Mouse (Mus musculus) right cerebral cortex, postnatal 36 days (tissue): ENCODE results near the gene Hhipl1.

Experiments
- DNase-seq, 2 experiments: peaks; one replicate each; pipeline ENCODE4 v3.0.0; 2022; ENCODE audit warnings: low spot score in 2 of 2, mixed read lengths in 1 of 2

The Hhipl1 gene

DNA sequence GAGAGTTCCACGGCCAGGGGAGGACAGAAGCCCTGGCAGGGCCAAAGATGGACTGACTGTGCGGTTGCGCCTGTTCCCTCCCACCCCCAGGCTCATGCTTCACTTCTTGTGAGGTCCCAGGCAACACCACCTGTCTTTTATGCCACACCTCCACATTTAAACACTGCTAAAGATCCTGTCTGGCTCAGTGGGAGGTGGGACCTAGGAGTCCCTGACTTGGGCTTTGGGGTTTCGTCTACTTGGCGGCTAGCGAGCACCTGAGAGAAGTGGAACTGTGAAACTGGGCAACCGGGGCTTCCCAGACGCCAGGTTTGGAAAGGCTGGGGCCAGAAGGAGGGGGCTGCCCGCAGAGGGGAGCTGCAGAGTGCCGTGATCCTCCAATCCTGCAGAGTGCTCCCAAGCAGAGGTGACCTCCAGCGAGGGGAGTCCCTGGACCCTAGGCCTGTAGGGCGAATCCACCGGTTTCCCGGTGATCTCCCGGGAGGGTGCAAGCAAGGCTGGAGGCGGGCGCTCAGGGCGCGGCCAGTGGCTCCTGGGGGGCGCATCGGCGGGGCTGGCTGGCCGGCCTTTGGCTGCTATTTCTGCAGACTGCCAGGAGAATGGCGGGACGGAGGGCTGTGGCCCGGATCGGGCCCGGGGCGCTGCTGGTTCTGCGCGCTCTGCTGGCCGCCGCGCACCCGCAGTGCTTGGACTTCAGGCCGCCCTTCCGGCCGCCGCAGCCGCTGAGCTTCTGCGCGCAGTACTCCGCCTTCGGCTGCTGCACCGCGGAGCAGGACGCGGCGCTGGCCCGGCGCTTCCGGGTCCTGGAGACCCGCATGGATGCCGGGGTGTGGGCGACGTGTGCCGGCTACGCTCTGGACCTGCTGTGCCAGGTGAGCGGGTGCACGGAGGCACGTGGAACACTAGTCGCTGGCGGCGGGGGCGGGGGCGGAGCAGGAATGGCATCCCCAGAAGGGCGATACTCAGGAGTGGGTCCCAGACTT lies at the start of gene Hhipl1:
Gene Hhipl1, plus strand, starts transcription at position 459 of the 983 bp plus-strand sequence.
- DNase-seq: no peak

DNA sequence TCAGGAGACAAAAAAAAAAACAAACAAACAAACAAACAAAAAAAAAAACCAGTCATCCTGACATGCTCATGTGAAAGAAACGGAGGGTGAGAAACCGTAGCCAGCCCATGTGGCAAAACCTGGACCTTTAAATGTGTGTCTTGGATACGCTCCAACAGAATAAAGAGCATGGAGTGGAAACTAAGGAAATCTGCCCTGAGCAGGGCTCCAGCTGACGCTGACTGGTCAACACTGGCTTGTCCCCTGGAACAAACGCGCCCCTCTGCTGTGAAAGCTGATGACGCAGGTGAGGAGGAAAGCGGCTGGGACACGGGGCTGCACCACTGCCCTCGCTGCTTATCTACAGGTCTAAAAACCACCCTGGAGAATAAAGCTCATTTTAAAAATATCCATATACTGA lies 49.3 kb upstream of the Hhipl1 start:
- DNase-seq: no peak

DNA sequence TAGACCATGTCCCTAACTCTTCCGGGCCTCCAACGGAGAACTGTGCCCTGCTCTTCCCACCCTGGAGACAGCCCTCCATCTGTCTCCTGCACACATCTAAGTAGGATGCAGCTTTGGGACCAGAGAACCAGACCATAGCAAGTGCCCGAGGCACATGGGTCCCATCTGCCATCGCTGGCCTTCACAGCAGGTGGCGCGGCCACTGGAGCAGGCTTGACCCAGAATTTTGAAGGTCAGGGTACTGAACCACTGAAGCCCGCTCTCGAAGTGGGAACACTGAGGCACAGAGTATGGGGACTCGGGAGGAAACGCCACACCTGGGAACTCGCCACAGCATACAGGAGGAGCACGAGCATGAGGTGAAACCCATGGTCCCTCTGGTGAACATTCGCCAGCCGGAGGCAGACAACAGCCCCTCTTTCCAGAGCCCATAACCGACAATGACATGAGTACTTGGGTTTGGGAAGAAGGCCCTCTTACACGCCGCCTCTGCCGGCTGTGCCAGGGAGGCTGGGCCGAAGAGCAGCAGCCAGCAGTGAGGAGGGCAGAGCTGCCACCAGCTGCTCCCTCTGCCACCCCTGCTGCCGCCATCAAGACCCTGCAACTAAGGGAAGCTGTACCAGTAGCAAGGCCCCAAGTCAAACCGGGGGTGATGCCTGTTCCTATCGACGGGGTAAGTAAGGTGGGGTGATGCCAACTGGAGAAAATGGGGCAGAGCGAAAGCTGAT lies 46.6 kb upstream of the Hhipl1 start:
- DNase-seq: no peak

DNA sequence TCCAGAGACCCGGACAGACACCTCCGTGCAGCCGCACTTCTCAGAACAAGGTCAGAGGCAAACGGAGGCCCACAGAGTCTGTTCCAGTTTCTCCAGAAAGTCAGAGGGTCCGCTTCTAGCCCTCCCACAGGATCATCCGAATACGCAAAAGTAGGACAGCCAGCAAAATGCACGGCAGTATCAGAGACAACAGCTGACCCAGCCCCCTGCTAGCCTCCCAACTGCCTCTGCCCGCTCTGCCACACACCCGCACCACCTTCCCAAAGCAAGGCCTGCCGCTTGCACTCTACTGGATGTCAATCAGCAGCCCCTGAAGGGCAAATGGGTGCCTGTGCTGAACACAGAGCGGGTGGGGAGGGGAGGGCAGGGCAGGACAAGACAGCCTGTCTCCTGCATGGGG lies 45.1 kb upstream of the Hhipl1 start:
- no peak for DNase-seq

DNA sequence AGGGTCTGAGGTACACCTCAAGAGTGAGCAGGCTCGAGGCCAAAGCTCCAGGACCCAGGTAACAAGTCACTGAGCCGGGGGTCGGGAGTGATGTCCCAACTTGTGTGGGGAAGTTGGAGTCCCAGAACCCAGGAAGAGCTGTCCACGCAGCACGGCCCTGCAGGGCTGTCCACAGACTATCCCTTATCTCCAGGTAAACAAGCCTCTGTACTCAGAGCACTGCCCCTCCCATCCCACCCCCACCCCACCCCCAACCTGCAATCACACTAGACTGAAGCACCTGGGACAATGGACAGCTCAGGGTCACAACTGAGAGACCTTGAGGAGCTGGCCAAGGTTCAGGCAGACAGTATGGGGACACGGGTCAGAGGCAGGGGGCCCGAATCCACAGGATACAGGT lies 41.2 kb upstream of the Hhipl1 start:
- no peak for DNase-seq

DNA sequence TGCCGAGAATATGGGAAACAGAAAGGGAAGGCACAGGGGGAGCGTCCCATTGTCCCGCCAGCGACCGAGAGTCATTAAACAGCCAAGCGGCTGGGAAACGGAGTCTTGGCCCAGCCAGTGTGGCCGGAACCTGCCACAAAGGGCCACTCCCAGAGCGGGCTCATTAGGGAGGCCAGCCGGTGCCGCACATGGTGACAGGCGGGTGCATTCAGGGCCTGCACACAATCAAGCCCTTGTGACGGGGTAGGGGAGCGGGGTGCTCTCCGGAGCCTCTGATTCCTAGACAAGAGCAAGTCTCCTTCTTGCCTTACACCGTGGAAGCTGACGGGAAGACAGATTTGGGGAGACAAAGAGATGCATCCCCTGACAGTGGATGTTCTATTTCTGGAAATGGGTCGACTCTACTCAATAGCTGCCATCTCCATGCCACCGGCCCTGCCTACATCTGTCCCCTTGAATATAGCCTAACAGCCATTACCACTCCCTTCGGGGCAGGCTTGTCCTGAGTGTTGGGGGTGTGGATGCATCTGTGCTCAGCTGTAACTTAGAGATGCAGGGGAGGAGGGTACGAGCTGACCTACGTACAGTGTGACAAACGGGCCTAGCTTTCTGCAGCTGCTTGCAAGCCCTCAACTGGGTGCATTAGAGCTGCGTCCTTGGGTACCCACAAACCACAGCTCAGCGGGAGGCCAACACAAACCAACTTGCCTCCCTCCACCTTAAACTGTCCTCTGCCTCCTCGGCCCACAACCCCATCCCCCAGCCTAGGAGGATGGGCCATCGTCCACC lies 40.0 kb upstream of the Hhipl1 start:
- DNase-seq: peak in 1 of 2 experiments; percentile 36

DNA sequence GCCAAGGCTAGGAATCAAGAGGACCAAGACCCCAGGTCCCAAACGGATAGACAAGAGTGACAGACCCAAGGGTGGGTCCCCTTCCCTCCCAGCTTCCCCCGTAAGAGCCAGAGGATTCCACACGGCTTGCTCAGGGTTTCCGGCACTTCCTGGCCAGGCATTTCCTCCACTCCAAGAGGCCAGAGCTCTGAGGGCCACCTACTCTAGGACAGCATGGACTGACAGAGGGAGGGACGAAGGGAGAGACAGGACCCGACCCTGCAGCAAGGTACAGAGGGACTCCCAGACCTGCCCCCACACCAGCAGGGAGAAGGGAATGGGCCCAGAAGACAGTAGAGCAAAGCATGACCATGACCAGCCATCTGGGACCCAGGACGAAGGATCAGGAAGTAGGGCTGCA lies 38.4 kb upstream of the Hhipl1 start:
- no peak for DNase-seq

DNA sequence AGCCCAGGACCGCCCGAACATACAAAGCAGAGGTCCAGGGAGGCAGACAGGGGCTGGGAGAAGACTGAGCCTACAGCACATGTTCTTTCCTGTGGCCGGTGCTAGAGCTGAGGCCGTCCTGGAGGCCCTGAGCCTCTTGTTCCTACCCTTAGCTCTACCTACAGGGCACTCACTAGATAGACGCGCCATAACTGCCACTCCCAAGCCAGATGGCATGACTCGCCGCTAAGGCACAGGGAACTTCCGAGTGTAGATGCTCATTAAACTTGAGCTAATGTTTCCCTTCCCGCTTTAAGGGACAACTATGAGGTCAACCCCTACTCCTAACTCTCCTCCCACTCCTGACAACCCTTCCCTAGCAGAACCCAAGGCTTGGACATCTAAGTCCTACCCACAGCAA lies 37.1 kb upstream of the Hhipl1 start:
- DNase-seq: no peak

- DNase-seq: no peak
Measured at GRCm38 (mm10) chr12:108269699-108270098, 36.4 kb upstream of the Hhipl1 start.

DNA sequence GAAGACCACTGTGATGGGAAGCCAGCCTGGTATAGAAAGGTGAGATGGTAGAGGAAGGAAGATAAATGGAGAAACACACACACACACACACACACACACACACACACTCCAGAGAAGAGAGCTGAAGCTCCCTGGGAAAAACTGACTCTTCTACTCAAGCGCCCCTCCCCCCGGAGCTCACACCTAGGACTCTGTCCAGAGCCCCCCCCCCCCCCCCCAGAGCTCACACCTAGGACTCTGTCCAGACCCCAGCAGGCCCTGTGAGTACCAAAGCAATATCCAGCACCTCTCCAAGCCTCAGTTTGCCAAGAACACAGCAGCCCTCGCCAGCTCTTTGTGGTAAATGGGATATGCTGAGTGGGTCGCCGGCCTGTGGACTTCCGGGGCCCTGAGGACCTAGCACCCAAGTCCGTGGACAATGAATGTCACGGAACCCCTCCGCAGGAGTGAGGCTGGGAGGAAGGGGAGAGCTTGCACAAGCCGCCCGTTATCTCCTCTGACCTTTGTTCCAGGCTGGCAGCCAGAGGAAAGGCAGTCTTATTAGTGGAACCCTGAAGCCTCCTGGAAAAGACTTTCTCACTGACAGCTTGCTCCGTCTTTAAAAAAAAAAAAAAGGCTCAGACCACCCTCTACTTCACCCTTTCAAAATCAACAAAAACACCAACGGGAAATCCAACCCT lies 35.7 kb upstream of the Hhipl1 start:
- DNase-seq: no peak

GRCm38 (mm10) chr12:108271351-108272142 lies 34.5 kb upstream of the Hhipl1 start:
- no peak for DNase-seq

DNA sequence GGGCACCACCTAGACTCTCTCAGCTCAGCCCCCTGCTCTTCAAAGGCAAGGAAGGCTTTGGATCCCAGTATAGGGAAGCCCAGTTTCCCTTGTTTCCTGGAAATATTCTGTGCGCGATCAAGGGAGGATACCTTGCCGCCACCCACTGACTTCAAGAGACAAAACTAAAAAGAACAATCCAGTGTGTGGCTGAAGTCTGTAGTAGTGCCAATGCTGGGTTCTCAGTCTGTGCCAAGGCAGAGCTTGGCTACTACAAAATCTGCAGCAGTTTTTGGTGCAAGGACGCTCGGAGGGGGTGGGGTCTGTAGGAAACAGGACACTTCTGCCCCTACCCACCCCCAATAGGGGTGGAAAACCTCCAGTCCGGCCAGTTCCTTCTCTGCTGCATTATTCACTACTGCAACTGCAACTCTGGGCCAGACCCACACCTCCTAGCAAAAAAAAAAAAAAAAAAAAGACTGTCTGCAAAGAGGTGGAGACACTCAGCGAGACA lies 33.9 kb upstream of the Hhipl1 start:
- DNase-seq: no peak

DNA sequence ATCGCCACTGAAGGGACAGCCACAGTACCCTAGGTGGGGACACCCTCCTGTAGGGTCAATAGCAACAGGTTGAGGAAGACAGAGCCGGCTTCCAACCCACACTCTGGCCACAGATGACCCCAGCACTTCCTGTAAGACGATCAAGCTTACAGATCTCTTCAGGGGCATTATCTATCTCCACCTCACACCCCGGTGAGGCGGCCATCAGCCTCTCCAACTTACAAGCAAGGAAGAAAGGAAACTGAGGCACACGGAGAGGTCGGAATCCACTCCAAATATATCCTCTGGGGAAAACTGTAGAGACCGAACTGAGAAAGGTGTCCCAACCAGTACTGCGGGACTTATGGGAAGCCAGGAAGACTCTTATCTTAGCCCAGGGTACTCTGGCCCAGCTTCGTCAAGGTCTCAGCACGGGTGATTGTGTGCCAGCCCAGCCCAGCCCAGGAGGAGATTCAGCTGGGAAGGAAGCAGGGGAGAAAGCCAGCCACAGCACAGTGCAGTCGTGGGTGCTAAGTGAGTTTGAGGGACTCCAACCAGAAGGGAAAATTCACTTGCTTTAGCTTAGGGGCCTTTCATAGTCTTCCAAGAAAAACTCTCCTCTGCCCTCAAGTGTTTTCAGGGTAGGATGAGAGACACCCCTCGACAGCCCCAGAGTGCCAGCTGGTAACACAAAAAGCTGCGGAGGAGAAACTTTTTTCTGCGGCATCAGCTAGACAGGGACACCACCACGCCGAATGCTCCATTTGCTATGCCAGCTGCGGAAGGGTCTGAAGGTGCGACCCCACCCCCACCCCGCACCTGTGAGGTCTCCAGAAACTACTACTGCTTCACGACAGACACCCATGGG lies 32.4 kb upstream of the Hhipl1 start:
- DNase-seq: no peak

DNA sequence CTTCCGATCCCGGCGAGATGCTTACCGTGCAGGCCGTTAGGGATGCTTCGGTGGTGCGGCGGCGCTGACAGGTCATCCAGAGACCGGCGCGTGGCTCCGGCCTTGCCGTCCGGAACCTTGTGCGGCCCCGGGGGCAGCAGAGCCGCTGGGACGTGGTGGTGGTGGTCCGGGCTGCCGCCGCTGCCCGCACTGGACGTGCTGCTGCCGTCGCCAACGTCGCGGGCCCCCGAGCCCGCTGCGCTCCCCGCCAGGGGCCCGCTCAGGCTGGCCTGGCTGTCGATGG lies 31.8 kb upstream of the Hhipl1 start:
- no peak for DNase-seq

- peak; percentile 30 to 32 for DNase-seq
Measured at GRCm38 (mm10) chr12:108274661-108275507, 31.2 kb upstream of the Hhipl1 start, which contains the start of gene Ccdc85c. TSS of gene Ccdc85c (minus strand) at chr12:108275425.

DNA sequence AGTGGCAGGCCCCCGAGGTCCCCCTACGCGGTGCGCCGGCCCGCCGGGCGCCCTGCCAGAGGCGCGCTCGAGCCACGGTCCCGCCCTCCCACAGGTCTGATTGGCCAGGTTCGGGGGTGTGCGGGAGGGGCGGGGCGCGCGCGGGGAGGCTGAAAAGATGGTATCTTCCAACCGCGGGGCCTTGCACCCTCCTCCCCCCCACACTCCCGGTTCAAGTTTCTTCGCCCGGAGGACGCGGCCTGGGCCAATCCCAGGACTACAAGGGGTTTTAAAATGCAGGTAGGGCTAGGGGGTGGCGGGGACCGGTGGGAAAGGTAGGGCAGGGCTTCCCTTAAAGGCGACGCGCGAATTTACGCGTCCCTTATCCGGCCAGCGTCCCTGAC lies 30.6 kb upstream of the Hhipl1 start:
- peak; percentile 94 to 95 for DNase-seq

- DNase-seq: peak; percentile 42 to 44
Measured at GRCm38 (mm10) chr12:108275920-108276822, 29.9 kb upstream of the Hhipl1 start.
